Mouse (Mus musculus) effector memory CD4-positive, alpha-beta T cell, adult 5 months (primary cell): ENCODE data around the gene Myh10. TPM values are rescaled to one million over a fixed set of nuclear protein-coding genes. Genes with fewer than 3 reads are reported as not detected.

Experiments
- polyA plus RNA-seq: library from polyadenylated mRNA; unstranded; fragments of 100-300 nt; shearing (Covaris generic); gene quantifications from one replicate; pipeline ENCODE4 v1.2.1, GENCODE M21; 2017

The Myh10 gene
- 1.6 TPM for polyA plus RNA-seq

GRCm38 (mm10) chr11:68691321-68692009, at the start of gene Myh10:
Gene Myh10, plus strand, starts transcription at chr11:68691559.

Other genes starting within 250 kb of the Myh10 start
- gene Pik3r6, start 188.5 kb upstream of the Myh10 start, polyA plus RNA-seq = not detected
- gene Mfsd6l, start 135.4 kb upstream of the Myh10 start, polyA plus RNA-seq = not detected
- gene Ccdc42, start 104.5 kb upstream of the Myh10 start, polyA plus RNA-seq = not detected
- gene Ndel1, start 180.3 kb downstream of the Myh10 start, polyA plus RNA-seq = 167 TPM
- not detected for gene Rnf222, start 197.0 kb downstream of the Myh10 start, polyA plus RNA-seq
- 834 TPM for gene Rpl26, start 210.0 kb downstream of the Myh10 start, polyA plus RNA-seq
- not detected for gene Odf4, start 235.5 kb downstream of the Myh10 start, polyA plus RNA-seq